Mouse (Mus musculus): ENCODE results near the gene Pipox. TPM values are rescaled to one million over a fixed set of nuclear protein-coding genes. Genes with fewer than 3 reads are reported as not detected.

Gene Pipox
- polyA plus RNA-seq, 1 experiment from 2014 or later: 6.2 TPM

DNA sequence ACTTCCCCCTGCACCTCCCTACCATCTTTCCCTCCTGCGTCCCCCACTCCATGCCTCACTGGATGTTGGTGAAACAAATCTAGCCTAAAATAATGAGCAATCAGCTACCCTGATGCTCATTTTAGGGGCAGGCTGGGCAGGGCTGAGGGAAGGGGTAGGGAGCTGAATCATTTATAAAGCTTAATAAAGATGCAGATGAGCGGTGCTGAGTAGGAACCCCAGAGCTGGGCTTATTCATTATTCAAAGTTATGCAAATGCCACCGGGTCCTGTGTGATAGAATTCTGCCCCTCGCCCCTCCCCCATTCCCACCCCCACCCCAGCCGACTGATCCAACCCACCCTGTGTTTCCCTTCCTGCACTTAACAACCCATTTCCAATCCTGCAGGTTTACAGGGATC, 18.6 kb downstream of the Pipox start:
- no peaks in the 10 kb centered on the region; the same call in 1 of the 2 replicates for H3K4me1 ChIP-seq (ENCODE audit: control insufficient read depth, insufficient read depth, low read length)
- no peak overlapping the region for H3K4me2 ChIP-seq (replicated peaks; ENCODE audit: low read depth, low read length)
- H3K9ac ChIP-seq (ENCODE audit: low read depth, low read length): no peak overlapping the region
- H3K27me3 ChIP-seq (ENCODE audit: control insufficient read depth, insufficient read depth, low read length): 0 out of 2 replicates have a peak, but pooled peaks cover 3% of the 10 kb centered on the region
- H3K36me3 ChIP-seq (ENCODE audit: control insufficient read depth, insufficient read depth, low read length): no peaks in the 10 kb centered on the region
- no peak overlapping the region for H3K27ac ChIP-seq (ENCODE audit: low read depth, low read length)
- 52% methylated on average over 5 of the region's 5 CpGs for WGBS
- no peak overlapping the region for H3K4me3 ChIP-seq (ENCODE audit: low read length)
- no peak for ATAC-seq (ENCODE audit: low FRiP score, low TSS enrichment)
- H3K9me3 ChIP-seq (ENCODE audit: control insufficient read depth, low read length): no peaks in the 10 kb centered on the region

GRCm38 (mm10) chr11:77874685-77875231, 19.1 kb downstream of the Pipox start:
- no peak overlapping the region for H3K9ac ChIP-seq (ENCODE audit: low read depth, low read length)
- H3K9me3 ChIP-seq (ENCODE audit: control insufficient read depth, low read length): no peaks in the 10 kb centered on the region
- 57% methylated on average over 6 of the region's 6 CpGs for WGBS
- H3K4me1 ChIP-seq (ENCODE audit: control insufficient read depth, insufficient read depth, low read length): no peaks in the 10 kb centered on the region; the same call in 1 of the 2 replicates
- ATAC-seq (ENCODE audit: low FRiP score, low TSS enrichment): no peak
- H3K36me3 ChIP-seq (ENCODE audit: control insufficient read depth, insufficient read depth, low read length): no peaks in the 10 kb centered on the region
- H3K27me3 ChIP-seq (ENCODE audit: control insufficient read depth, insufficient read depth, low read length): 0 out of 2 replicates have a peak, but pooled peaks cover 3% of the 10 kb centered on the region
- H3K27ac ChIP-seq (ENCODE audit: low read depth, low read length): no peak overlapping the region
- no peak overlapping the region for H3K4me3 ChIP-seq (ENCODE audit: low read length)
- H3K4me2 ChIP-seq (replicated peaks; ENCODE audit: low read depth, low read length): no peak overlapping the region

GRCm38 (mm10) chr11:77873116-77873515, 20.8 kb downstream of the Pipox start:
- H3K9me3 ChIP-seq (ENCODE audit: control insufficient read depth, low read length): no peaks in the 10 kb centered on the region
- 0 out of 2 replicates have a peak, but pooled peaks cover 7% of the 10 kb centered on the region for H3K27me3 ChIP-seq (ENCODE audit: control insufficient read depth, insufficient read depth, low read length)

DNA sequence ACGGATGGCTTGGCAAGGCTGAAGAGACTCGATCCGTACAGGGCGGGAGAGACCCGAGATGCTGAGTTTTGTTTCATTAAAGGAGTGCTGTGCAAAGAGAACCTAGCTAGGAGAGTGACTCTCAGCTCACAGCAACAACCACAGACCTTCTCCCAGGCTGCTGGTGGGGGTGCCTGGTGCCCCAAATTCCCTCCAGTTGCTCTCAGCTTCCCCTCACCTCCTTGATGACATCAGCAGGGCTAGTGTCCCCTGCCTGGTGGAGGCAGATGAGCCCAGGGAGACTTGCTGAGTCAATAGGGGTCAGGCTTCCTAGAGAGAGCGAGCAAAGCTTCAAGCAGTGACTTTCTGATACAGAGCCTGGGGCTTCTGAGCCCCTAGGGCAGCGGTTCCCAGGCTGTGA, 21.2 kb downstream of the Pipox start:
- Histone ChIP-seq H3K9ac (ENCODE audit: low read depth, low read length) (no peak overlapping the region; the same call in 1 of the 2 replicates), H3K4me2 (replicated peaks; ENCODE audit: low read depth, low read length) (no peak overlapping the region), H3K27ac (ENCODE audit: low read depth, low read length) (no peak overlapping the region), H3K36me3 (ENCODE audit: control insufficient read depth, insufficient read depth, low read length) (no peaks in the 10 kb centered on the region), H3K4me1 (ENCODE audit: control insufficient read depth, insufficient read depth, low read length) (peaks cover 2% of the 10 kb centered on the region), H3K4me3 (ENCODE audit: low read length) (no peak overlapping the region), H3K27me3 (ENCODE audit: control insufficient read depth, insufficient read depth, low read length) (peaks cover 8% of the 10 kb centered on the region; the same call in 1 of the 2 replicates), H3K9me3 (ENCODE audit: control insufficient read depth, low read length) (no peaks in the 10 kb centered on the region)
- ATAC-seq (ENCODE audit: low FRiP score, low TSS enrichment): no peak
- 3% methylated on average over 7 of the region's 7 CpGs for WGBS

More at GRCm38 (mm10) chr11:77873116-77873515, 20.8 kb downstream of the Pipox start:
- H3K4me2 ChIP-seq (replicated peaks; ENCODE audit: low read depth, low read length): no peak overlapping the region
- no peak for ATAC-seq (ENCODE audit: low FRiP score, low TSS enrichment)
- H3K4me1 ChIP-seq (ENCODE audit: control insufficient read depth, insufficient read depth, low read length): no peaks in the 10 kb centered on the region; the same call in 1 of the 2 replicates
- H3K27ac ChIP-seq (ENCODE audit: low read depth, low read length): no peak overlapping the region
- no peak overlapping the region for H3K4me3 ChIP-seq (ENCODE audit: low read length)
- no peak overlapping the region for H3K9ac ChIP-seq (ENCODE audit: low read depth, low read length)
- H3K36me3 ChIP-seq (ENCODE audit: control insufficient read depth, insufficient read depth, low read length): no peaks in the 10 kb centered on the region
- 39% methylated on average over 3 of the region's 3 CpGs for WGBS

- Histone ChIP-seq H3K36me3 (ENCODE audit: control insufficient read depth, insufficient read depth, low read length) (no peaks in the 10 kb centered on the region), H3K27me3 (ENCODE audit: control insufficient read depth, insufficient read depth, low read length) (peaks cover 8% of the 10 kb centered on the region; the same call in 1 of the 2 replicates), H3K4me1 (ENCODE audit: control insufficient read depth, insufficient read depth, low read length) (peaks cover 7% of the 10 kb centered on the region), H3K4me3 (ENCODE audit: low read length) (no peak overlapping the region), H3K27ac (ENCODE audit: low read depth, low read length) (no peak overlapping the region), H3K4me2 (replicated peaks; ENCODE audit: low read depth, low read length) (no peak overlapping the region), H3K9ac (ENCODE audit: low read depth, low read length) (no peak overlapping the region; the same call in 1 of the 2 replicates), H3K9me3 (ENCODE audit: control insufficient read depth, low read length) (no peaks in the 10 kb centered on the region)
- WGBS: 1% methylated on average over 11 of the region's 11 CpGs
- no peak for ATAC-seq (ENCODE audit: low FRiP score, low TSS enrichment)
Measured at GRCm38 (mm10) chr11:77872236-77872635, 21.7 kb downstream of the Pipox start.

- 56% methylated on average over 4 of the region's 4 CpGs for WGBS
- no peak overlapping the region for H3K4me2 ChIP-seq (replicated peaks; ENCODE audit: low read depth, low read length)
- H3K4me1 ChIP-seq (ENCODE audit: control insufficient read depth, insufficient read depth, low read length): peaks cover 11% of the 10 kb centered on the region
- no peaks in the 10 kb centered on the region for H3K9me3 ChIP-seq (ENCODE audit: control insufficient read depth, low read length)
- H3K36me3 ChIP-seq (ENCODE audit: control insufficient read depth, insufficient read depth, low read length): no peaks in the 10 kb centered on the region
- peaks cover 8% of the 10 kb centered on the region; the same call in 1 of the 2 replicates for H3K27me3 ChIP-seq (ENCODE audit: control insufficient read depth, insufficient read depth, low read length)
- H3K27ac ChIP-seq (ENCODE audit: low read depth, low read length): no peak overlapping the region
- H3K4me3 ChIP-seq (ENCODE audit: low read length): no peak overlapping the region
- no peak overlapping the region for H3K9ac ChIP-seq (ENCODE audit: low read depth, low read length)
- ATAC-seq (ENCODE audit: low FRiP score, low TSS enrichment): no peak
Measured at GRCm38 (mm10) chr11:77871436-77871835, 22.5 kb downstream of the Pipox start.

GRCm38 (mm10) chr11:77867419-77868083, 26.3 kb downstream of the Pipox start:
- no peak overlapping the region for H3K4me3 ChIP-seq (ENCODE audit: low read length)
- peaks cover 5% of the 10 kb centered on the region; the same call in 1 of the 2 replicates for H3K27me3 ChIP-seq (ENCODE audit: control insufficient read depth, insufficient read depth, low read length)
- H3K4me2 ChIP-seq (replicated peaks; ENCODE audit: low read depth, low read length): no peak overlapping the region
- 27% methylated on average over 11 of the region's 12 CpGs for WGBS
- no peak overlapping the region for H3K9ac ChIP-seq (ENCODE audit: low read depth, low read length)
- no peak overlapping the region for H3K27ac ChIP-seq (ENCODE audit: low read depth, low read length)
- no peak for ATAC-seq (ENCODE audit: low FRiP score, low TSS enrichment)
- peaks cover 11% of the 10 kb centered on the region for H3K4me1 ChIP-seq (ENCODE audit: control insufficient read depth, insufficient read depth, low read length)
- no peaks in the 10 kb centered on the region for H3K9me3 ChIP-seq (ENCODE audit: control insufficient read depth, low read length)
- H3K36me3 ChIP-seq (ENCODE audit: control insufficient read depth, insufficient read depth, low read length): no peaks in the 10 kb centered on the region

DNA sequence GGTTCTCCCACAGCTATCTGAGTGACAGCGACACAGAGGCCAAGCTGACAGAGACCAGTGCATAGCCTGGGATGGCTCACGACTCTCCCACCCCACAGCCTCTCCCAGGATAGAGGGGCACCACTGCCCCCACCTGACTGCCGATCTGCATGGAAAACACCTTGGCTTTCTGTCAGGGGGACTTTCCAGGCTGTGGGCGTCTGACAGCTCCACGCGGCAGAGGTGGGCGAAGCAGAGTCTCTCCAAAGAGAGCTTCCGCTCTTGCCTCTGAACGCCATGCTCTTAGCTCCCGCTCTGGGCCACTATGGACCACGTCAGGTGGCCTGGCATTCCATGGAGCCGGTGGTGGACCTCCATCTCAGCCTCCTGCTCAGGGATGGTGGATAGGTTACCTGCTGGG, 29.1 kb downstream of the Pipox start:
- 63% methylated on average over 12 of the region's 12 CpGs for WGBS
- Histone ChIP-seq H3K27me3 (ENCODE audit: control insufficient read depth, insufficient read depth, low read length) (peaks cover 5% of the 10 kb centered on the region; the same call in 1 of the 2 replicates), H3K4me1 (ENCODE audit: control insufficient read depth, insufficient read depth, low read length) (peaks cover 11% of the 10 kb centered on the region), H3K9ac (ENCODE audit: low read depth, low read length) (no peak overlapping the region), H3K9me3 (ENCODE audit: control insufficient read depth, low read length) (no peaks in the 10 kb centered on the region), H3K27ac (ENCODE audit: low read depth, low read length) (no peak overlapping the region), H3K4me3 (ENCODE audit: low read length) (no peak overlapping the region), H3K4me2 (replicated peaks; ENCODE audit: low read depth, low read length) (no peak overlapping the region), H3K36me3 (ENCODE audit: control insufficient read depth, insufficient read depth, low read length) (peaks cover 5% of the 10 kb centered on the region; the same call in 1 of the 2 replicates)
- no peak for ATAC-seq (ENCODE audit: low FRiP score, low TSS enrichment)

GRCm38 (mm10) chr11:77862887-77863286, 31.0 kb downstream of the Pipox start:
- ATAC-seq (ENCODE audit: low FRiP score, low TSS enrichment): no peak
- 70% methylated on average over 7 of the region's 7 CpGs for WGBS

More at GRCm38 (mm10) chr11:77862887-77863286, 31.0 kb downstream of the Pipox start:
- H3K9ac ChIP-seq (ENCODE audit: low read depth, low read length): no peak overlapping the region
- H3K36me3 ChIP-seq (ENCODE audit: control insufficient read depth, insufficient read depth, low read length): peaks cover 13% of the 10 kb centered on the region; the same call in 1 of the 2 replicates
- H3K4me1 ChIP-seq (ENCODE audit: control insufficient read depth, insufficient read depth, low read length): peaks cover 11% of the 10 kb centered on the region
- no peaks in the 10 kb centered on the region; the same call in 1 of the 2 replicates for H3K27me3 ChIP-seq (ENCODE audit: control insufficient read depth, insufficient read depth, low read length)
- H3K9me3 ChIP-seq (ENCODE audit: control insufficient read depth, low read length): no peaks in the 10 kb centered on the region
- H3K4me3 ChIP-seq (ENCODE audit: low read length): no peak overlapping the region
- H3K27ac ChIP-seq (ENCODE audit: low read depth, low read length): no peak overlapping the region
- no peak overlapping the region for H3K4me2 ChIP-seq (replicated peaks; ENCODE audit: low read depth, low read length)
